Mouse (Mus musculus) cerebellum, postnatal 14 days (tissue): ENCODE measurements around the gene Repin1.

Experiments used
- DNase-seq, 2 experiments: peaks; one replicate each; pipeline ENCODE4 v3.0.0; 2021; ENCODE audit warnings: mixed read lengths in 2 of 2

Gene Repin1

DNA sequence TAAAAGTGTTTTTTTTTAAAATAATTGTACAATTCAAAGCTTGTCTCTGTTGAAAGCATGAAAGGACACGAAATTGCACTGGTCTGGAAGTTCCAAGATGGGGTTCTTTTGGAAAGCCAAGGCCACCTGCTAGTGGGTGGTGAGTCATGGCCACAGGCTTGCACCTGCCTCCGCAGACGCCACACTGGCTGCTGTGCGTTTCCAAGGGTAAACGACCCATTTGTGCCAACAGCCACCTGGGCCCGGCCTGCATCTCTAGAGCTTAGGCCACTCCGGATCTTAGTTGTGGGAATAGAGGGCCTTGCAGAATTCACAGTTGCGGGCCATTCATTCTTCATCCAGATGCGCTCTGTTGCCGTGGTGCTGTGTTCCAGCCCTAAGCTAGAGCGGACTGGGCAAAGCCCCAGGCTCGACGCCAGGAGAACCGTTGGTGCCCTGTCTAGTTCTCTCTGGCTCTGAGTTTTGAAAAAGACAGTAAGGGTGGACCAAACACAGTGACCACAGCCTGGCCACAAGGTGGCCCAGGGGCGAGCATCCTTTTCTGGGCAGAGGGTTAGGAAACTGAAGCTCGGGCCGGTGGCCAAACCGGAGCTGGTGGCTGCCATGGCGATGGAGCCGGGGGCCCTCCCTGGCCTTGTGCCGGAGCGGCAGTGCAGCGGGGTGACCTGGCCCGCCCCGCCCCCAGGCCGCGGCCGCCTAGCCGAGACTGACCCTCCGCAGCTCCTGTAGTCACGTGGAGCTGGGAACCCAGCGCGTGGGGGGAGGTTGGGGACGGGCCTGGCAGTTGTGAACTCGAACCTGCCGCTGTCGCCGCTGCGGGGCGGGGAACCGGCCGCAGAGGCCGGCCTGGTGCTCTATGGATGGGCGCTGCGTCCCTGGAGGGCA is at the start of gene Repin1, which contains the start of gene Gm44965:
Repin1 (plus strand) TSS at position 726 of the 885 bp plus-strand sequence.
Gm44965 (plus strand) TSS at position 784 of the 885 bp plus-strand sequence.
- peak; percentile 99 to 100 for DNase-seq

GRCm38 (mm10) chr6:48545251-48545650 is 48.4 kb upstream of the Repin1 start:
- DNase-seq = no peak

DNA sequence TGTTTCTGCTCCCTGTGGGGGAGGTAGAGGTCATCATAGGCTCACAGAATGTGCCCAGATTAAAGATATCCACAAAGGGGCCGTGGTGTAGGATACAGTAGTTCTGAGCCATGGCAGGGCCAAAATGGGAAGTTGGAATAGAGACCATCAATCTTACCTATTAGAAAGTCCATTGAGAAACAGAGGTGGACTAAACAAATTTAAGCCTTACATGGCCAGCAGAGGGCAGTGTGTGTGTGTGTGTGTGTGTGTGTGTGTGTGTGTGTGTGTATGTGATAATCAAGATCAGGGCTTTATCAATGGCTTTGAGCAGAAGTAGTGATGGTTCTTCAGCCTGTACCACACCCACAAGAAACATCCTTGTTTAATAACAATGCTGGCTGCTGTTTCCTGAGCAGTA is 47.4 kb upstream of the Repin1 start:
- peak; percentile 50 to 77 for DNase-seq

DNA sequence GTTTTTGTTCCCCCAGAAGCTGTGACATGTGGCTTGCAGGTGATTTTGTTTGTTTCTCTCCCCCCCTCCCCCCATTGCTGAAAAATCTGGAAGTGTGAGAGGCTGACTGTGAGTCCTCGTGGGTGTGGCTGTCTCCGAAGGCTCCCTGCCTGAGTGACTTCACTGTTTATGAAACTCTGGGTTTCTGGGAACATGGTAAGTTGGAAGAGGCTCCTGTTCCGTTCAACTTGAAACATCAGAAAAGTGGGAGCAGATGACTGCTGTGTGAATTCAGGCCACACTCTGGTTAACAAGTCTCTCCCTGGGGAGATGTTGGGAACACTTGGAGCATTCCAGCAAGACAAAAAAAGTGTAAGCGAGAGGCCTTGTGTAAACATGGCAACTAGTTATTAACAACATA is 46.8 kb upstream of the Repin1 start:
- DNase-seq = no peak

- no peak for DNase-seq
Measured at GRCm38 (mm10) chr6:48548314-48548713, 45.4 kb upstream of the Repin1 start.

GRCm38 (mm10) chr6:48552918-48553317 is 40.8 kb upstream of the Repin1 start:
- DNase-seq = no peak

DNA sequence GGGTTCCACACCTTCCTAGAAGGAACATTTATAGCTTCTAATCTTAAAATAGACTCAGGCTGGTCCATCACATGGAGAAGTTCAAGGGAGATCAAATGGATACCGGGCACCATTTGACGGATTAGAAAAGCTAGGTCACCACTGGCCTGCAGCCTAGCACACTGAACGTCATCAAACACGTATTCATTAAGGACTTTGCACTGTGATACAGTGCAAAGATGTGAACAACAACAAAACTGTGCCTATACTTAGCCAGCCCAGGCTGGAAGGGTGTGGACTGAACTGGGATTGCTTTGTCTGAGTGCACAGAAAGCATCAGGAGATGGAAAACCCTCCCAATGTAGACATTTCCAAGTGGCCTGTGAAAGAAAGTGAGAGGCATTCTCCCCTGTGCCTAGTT is 39.9 kb upstream of the Repin1 start:
- DNase-seq = peak in 1 of 2 experiments; percentile 46

GRCm38 (mm10) chr6:48554280-48555103 is 39.2 kb upstream of the Repin1 start, which contains the start of gene Lrrc61:
TSS of gene Lrrc61 (plus strand) at chr6:48554796.
- peak; percentile 99 to 100 for DNase-seq

DNA sequence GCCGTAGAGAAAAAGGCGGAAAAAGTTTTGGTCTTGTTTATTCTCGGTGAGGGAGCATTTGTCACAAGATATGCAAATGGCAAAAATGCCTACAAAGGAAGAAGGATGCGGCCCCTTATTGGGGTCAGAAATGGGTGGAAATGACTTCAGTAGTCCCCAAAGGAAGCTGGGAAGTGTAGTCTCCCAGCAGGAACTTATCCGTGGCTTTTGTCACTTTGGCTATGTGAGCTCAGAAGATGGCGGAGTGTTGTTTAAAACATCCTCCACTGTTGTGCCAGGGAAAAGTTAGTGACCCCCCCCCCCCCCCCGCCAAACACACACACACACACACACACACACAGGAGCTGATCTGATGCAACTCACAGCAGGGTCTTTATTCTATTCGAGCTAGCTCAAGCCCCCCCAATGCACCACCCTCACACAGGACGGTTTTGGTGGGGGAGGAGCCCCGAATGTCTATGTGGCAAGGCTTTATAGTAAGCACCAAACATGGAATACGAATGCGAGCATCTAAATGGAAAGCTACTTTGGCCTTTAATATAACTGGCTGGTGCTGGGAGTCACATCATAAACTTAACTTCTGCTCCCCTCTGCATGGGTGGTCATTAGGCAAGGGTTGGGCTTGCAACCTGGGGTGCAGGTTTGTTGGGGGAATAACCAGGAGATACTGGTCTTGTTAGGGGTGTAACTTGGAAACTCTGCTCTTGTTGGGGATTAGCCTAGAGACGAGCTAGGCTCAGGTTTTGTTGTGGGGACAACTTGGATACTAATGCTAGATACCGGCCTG is 38.4 kb upstream of the Repin1 start:
- peak; percentile 69 to 75 for DNase-seq

DNA sequence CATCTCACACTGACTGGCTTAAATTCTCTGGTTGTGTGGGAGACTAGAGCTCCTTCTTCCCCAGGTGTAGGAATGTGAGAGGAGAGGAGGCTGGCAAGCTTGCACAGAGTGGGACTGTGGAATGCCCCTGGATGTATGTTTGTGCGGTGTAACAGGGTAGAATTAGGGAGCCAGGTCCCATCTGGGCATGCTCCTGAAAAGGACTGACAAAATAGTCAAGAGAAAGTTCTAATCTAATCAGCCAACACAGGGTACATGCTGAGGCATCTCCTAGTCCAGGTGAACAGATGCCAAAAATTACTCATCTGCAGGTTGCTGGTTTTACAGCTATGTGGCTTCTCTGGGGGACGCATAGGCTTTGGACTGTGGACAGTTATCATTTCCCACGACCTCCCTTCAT is 37.7 kb upstream of the Repin1 start:
- no peak for DNase-seq

- no peak for DNase-seq
Measured at GRCm38 (mm10) chr6:48565693-48566310, 27.9 kb upstream of the Repin1 start.

GRCm38 (mm10) chr6:48566312-48566711 is 27.4 kb upstream of the Repin1 start:
- DNase-seq = peak; percentile 68 to 79

- peak; percentile 61 to 68 for DNase-seq
Measured at GRCm38 (mm10) chr6:48568036-48568984, 25.4 kb upstream of the Repin1 start.

DNA sequence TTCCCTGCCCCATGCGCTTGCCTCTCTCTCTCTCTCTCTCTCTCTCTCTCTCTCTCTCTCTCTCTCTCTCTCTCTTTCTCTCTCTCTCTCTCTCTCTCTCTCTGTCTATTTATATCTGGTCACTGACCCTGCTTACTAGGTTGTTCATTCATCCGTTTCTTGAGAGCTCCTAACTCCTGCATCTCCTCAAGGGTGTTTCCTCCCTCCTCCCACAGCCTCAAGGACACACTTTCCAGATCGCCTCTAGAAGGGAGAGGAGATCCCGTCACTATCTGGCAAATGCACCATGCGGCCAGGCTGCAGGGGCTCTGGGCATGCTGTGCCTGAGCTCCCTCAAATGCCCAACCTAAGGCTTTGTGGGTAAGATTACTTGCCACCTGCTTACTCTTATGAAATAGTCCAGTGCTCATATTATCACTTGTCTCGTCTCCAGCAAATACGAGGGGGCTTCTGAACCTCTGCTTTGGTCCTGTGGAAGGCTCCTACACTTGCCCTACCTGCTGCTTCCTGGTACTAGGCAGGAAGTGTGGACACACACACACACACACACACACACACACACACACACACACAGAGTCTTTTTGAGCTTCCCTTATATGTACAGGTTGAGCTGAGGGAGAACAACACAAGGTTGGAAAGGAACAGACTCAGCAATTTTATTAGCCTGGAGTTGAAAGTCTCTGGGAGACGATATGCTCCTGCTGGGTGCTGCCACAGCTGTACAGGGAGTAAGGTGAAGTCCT is 24.4 kb upstream of the Repin1 start:
- DNase-seq = peak in 1 of 2 experiments; percentile 34

GRCm38 (mm10) chr6:48572014-48572413 is 21.7 kb upstream of the Repin1 start:
- no peak for DNase-seq

DNA sequence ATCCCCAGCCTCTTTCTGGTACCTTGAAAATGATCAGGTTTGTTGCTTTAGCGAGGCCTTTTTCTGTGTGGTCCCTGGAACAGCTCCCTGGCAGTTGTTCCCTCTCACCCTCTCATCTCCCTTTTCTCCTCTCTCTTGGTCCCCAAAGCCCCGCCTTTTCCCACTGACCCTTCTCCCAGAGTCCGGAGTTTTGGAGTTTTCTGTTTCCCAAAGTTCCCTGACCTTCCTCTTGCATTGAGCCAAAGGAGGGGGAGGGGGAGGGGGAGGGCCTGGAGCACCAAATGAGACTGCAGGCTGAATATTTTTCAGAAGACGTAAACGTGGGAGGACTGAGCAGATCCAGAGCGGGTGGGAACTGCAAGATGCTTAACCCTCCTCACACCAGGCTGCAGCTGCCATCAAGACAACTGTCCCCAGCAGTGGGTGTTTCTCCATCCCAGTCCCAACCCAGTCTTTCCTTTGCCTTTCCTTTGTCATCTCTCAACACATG is 21.1 kb upstream of the Repin1 start, which contains the start of gene Rarres2:
Rarres2 (minus strand) TSS at position 218 of the 490 bp plus-strand sequence.
- no peak for DNase-seq

DNA sequence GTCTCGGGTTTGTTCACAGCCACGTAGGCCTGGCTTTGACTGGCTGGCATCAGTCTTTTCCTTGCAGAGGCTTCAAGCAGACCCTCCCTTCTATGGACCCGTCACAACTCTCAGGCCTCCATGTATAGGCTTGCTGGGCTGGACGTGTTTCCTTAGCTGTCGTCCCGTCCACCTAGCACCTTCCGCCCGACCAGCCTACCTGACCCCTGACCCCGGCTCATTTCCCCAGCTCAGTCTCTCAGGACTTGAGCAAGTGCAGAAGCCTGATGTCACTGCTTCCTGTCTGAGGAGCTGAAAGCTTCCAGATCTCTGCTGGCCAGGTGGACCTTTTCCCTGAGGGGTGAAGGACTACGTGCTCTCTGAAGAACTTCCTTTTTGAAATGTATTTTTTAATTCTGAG is 20.4 kb upstream of the Repin1 start:
- DNase-seq = no peak

GRCm38 (mm10) chr6:48573981-48574380 is 19.7 kb upstream of the Repin1 start:
- no peak for DNase-seq

GRCm38 (mm10) chr6:48578736-48579135 is 14.9 kb upstream of the Repin1 start:
- no peak for DNase-seq

GRCm38 (mm10) chr6:48579215-48579648 is 14.5 kb upstream of the Repin1 start:
- no peak for DNase-seq
